Mouse (Mus musculus) forebrain, postnatal 0 days (tissue): ENCODE data around the gene Trib2. TPM values are rescaled to one million over a fixed set of nuclear protein-coding genes. Genes with fewer than 3 reads are reported as not detected.

Experiments used
- ATAC-seq: fragments of 200-750 bp; cut with Nextera tagmentation; 2 replicates; pipeline ENCODE4 v1.8.0; 2017; ENCODE audit warnings: mild to moderate bottlenecking, moderate library complexity
- DNase-seq: peaks from one replicate; pipeline ENCODE4 v3.0.0-alpha.2; 2015
- H3K27ac ChIP-seq: fragments of 300-500 bp; sonication (generic); 2 replicates; pipeline ENCODE4 v1.5.1; 2014; ENCODE audit warnings: low read depth, mild to moderate bottlenecking, antibody characterized with exemption, low read length, moderate library complexity, mixed read lengths
- H3K27me3 ChIP-seq: fragments of 300-500 bp; sonication (generic); 2 replicates; pipeline ENCODE4 v1.6.1; 2014; ENCODE audit warnings: mild to moderate bottlenecking, low read length, mixed read lengths; ENCODE audit not compliant: insufficient read depth
- H3K36me3 ChIP-seq: fragments of 300-500 bp; sonication (generic); 2 replicates; pipeline ENCODE4 v1.6.1; 2014; ENCODE audit warnings: mild to moderate bottlenecking, moderate library complexity; ENCODE audit not compliant: insufficient read depth
- H3K4me1 ChIP-seq: fragments of 300-500 bp; sonication (generic); 2 replicates; pipeline ENCODE4 v1.6.1; 2014; ENCODE audit warnings: antibody characterized with exemption; ENCODE audit not compliant: insufficient read depth
- H3K4me2 ChIP-seq: fragments of 300-500 bp; sonication (generic); 2 replicates; pipeline ENCODE4 v1.6.1; 2014; ENCODE audit warnings: low read depth, mild to moderate bottlenecking, moderate library complexity
- H3K4me3 ChIP-seq: fragments of 300-500 bp; sonication (generic); 2 replicates; pipeline ENCODE4 v1.5.1; 2014; ENCODE audit warnings: low read depth, low read length, mixed read lengths
- H3K9ac ChIP-seq: fragments of 300-500 bp; sonication (generic); 2 replicates; pipeline ENCODE4 v1.6.1; 2014; ENCODE audit warnings: mild to moderate bottlenecking
- H3K9me3 ChIP-seq: fragments of 300-500 bp; sonication (generic); 2 replicates; pipeline ENCODE4 v1.6.1; 2016; ENCODE audit warnings: low read length
- CTCF ChIP-seq: sonication (generic); IDR thresholded peaks from 2 replicates; pipeline ENCODE4 v1.5.1; 2016; ENCODE audit warnings: antibody characterized with exemption, control low read depth, low read depth
- WGBS: fragments of 180-500 bp; shearing (Covaris S2); extraction: QIAGEN DNeasy Blood & Tissue Kit; methylation state at CpG from one replicate; pipeline ENCODE4 v1.1.7; 2014; 5-methylcytosine and 5-hydroxymethylcytosine counted together
- polyA plus RNA-seq: library from polyadenylated mRNA; unstranded; fragments of >200 nt; fragmentation: Nextera tagmentation; extraction: Ambion mirVana; gene quantifications from 2 replicates; pipeline ENCODE4 v1.2.1, GENCODE M21; 2015
- total RNA-seq: library from RNA; depleted of rRNA; stranded (reverse); fragments of >200 nt; gene quantifications from 2 replicates; pipeline ENCODE4 v1.2.3, GENCODE M21; 2014; rRNA removed

Trib2 gene
- 114 and 152 TPM in 2 replicates for total RNA-seq
- polyA plus RNA-seq, result 59.0 and 82.3 TPM in 2 replicates

DNA sequence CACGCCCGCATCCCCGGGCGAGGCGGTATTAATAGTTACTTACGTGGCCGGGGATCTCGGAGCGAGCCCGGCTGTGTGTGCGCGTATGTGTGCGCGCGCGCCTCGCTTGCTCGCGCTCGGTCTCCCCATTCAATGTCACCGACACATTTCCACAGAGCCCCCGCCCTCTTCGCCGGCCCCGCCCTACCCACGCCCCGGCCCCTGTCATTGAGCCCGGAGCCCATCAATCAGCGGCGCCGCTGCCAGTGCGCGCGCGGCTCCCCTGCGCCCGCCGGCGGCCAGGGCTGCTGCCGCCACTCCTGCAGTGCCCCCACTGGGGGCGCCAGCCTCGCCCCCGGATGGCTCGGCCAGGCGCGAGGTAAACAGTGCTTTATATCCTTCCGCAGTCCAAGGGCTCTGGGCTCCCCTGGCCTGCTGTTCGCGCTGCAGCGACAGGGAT is at the start of gene Trib2:
Gene Trib2 (minus strand): TSS at position 183 of the 439 bp plus-strand sequence.
- Histone ChIP-seq H3K4me1 (no peaks in the 10 kb centered on the region), H3K27ac (peak within 1 kb of the TSS; percentile 93), H3K9me3 (no peaks in the 10 kb centered on the region), H3K9ac (peak within 1 kb of the TSS; percentile 91), H3K4me2 (peak within 1 kb of the TSS; percentile 73), H3K36me3 (no peaks in the 10 kb centered on the region), H3K27me3 (no peaks in the 10 kb centered on the region), H3K4me3 (peak within 1 kb of the TSS; percentile 93)
- ATAC-seq, result peak; percentile 91
- 1% methylated on average over 49 of the region's 50 CpGs for WGBS
- DNase-seq, result peak; percentile 94
- peak; percentile 69 for TF ChIP-seq CTCF

DNA sequence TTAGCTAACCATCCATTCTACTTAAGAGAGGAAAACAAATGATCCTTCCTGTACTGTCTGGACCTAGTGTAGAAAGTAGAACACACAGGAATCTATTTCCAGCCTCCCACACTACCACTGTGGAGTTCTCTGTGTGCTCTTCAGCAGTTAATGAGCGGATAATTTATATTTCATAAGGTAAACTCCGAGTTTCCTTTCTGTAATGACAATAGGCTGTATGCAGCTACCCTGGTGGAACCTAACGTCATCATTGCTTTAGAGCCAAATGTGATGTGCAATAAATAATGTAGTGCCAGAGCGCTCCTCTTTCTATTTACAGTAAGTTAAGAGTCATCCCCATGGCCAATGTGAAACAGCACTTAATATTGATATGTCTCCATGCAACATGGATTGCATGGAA is 41.3 kb upstream of the Trib2 start:
- Histone ChIP-seq H3K9me3 (no peaks in the 10 kb centered on the region), H3K4me3 (no peak overlapping the region), H3K36me3 (no peaks in the 10 kb centered on the region), H3K27ac (no peak overlapping the region), H3K9ac (no peak overlapping the region), H3K4me2 (no peak overlapping the region), H3K4me1 (no peaks in the 10 kb centered on the region), H3K27me3 (no peaks in the 10 kb centered on the region)
- WGBS, result 92% methylated on average over 4 of the region's 4 CpGs
- no peak for TF ChIP-seq CTCF
- no peak for ATAC-seq
- no peak for DNase-seq

DNA sequence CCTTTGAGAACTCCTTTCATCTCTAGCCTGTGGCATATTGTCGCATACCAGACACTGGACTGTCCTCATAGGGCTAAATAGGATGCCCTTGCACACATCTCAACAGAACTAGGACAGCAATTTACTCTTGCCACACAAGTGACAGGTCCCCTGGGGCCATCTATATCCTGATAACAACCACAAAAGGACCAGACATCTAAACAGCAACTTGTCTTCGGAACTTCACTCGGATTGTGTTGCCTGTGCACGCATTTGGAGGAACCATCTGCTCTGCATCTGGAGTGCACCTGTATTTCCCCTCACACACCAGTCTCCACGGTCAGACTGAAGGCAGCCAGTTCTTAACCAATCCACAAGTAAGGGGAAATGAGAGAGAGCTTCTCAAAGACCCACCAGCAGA is 39.2 kb upstream of the Trib2 start:
- WGBS, result 91% methylated on average over 5 of the region's 5 CpGs
- no peak for DNase-seq
- Histone ChIP-seq H3K4me1 (no peaks in the 10 kb centered on the region), H3K27me3 (no peaks in the 10 kb centered on the region), H3K4me2 (no peak overlapping the region), H3K27ac (no peak overlapping the region), H3K4me3 (no peak overlapping the region), H3K36me3 (no peaks in the 10 kb centered on the region), H3K9ac (no peak overlapping the region), H3K9me3 (no peaks in the 10 kb centered on the region)
- ATAC-seq, result no peak
- TF ChIP-seq CTCF, result no peak

DNA sequence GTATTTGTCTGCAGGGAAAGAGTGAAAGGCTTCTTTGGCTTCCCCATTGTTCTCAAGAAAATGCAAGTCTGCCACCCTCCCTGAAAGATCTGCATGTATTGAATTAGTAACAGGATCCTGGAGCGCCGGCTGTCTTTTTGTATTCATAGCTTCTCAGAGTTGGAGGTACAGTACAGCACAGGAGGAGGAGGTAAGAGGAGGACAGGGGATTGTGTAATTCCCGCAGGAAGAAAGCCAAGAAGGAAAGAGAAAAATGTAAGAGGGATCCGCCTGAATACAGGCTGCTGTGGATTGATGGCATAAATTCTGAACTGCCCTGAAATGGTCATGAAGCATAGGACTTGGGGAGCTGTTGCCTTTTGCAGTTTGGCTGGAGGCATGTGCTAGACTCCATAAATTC is 36.1 kb upstream of the Trib2 start:
- DNase-seq, result no peak
- no peaks in the 10 kb centered on the region for H3K9me3 ChIP-seq
- WGBS, result 24% methylated on average over 4 of the region's 4 CpGs
- no peaks in the 10 kb centered on the region for H3K27me3 ChIP-seq
- H3K27ac ChIP-seq, result no peak overlapping the region
- H3K4me3 ChIP-seq, result no peak overlapping the region
- no peaks in the 10 kb centered on the region for H3K4me1 ChIP-seq
- no peak overlapping the region for H3K4me2 ChIP-seq
- H3K9ac ChIP-seq, result no peak overlapping the region
- ATAC-seq, result no peak
- no peak for TF ChIP-seq CTCF
- H3K36me3 ChIP-seq, result no peaks in the 10 kb centered on the region

DNA sequence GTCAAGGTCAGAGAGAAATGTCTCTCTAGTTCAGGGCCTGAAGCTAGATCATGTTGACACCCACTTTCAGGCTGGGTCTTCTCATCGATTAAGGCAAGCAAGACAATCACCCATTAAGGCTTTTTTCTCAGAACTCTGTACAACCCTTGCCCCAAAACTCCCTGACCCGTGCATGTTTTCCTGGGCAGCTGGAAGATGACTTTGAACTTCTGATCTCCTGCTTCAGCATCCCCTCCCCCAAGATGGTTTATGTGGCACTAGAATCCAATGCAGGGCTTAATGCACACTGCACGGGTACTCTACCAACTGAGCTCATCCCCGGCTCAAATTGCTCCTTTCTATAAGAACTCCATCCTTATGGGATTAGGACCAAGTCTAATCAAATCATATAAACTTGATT is 35.3 kb upstream of the Trib2 start:
- ATAC-seq (no peak), DNase-seq (no peak)
- TF ChIP-seq CTCF, result no peak
- H3K9me3 ChIP-seq, result no peaks in the 10 kb centered on the region
- no peaks in the 10 kb centered on the region for H3K36me3 ChIP-seq
- 82% methylated on average over 4 of the region's 4 CpGs for WGBS
- no peaks in the 10 kb centered on the region for H3K4me1 ChIP-seq
- no peak overlapping the region for H3K4me3 ChIP-seq
- H3K27me3 ChIP-seq, result no peaks in the 10 kb centered on the region
- H3K9ac ChIP-seq, result no peak overlapping the region
- H3K27ac ChIP-seq, result no peak overlapping the region
- H3K4me2 ChIP-seq, result no peak overlapping the region

DNA sequence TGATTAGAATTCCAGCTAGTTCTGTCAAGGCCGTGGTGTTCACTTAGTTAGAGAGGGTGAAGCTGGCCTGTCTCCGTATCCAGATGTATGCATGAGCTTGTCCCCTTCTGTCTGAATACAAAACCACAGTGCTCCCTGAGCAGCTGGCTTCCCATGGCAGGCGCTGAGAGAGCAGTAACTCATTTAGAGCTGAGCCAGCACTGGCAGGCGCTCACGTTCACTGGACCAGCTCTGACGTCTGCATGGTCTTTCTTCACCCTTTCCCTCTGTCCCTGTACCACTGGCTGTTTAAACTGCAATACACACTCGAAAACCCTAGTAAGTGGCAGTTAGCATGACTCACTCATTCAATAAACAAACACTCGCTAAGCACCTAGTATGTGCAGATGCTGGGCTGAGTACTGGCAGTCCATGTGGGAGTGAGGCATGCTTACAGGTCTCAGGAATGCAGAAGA is 33.7 kb upstream of the Trib2 start:
- 58% methylated on average over 8 of the region's 8 CpGs for WGBS
- peak; percentile 45 for ATAC-seq
- H3K36me3 ChIP-seq, result no peaks in the 10 kb centered on the region
- no peak overlapping the region for H3K9ac ChIP-seq
- H3K4me2 ChIP-seq, result no peak overlapping the region
- H3K27me3 ChIP-seq, result no peaks in the 10 kb centered on the region
- DNase-seq, result no peak
- H3K4me1 ChIP-seq, result no peaks in the 10 kb centered on the region
- no peaks in the 10 kb centered on the region for H3K9me3 ChIP-seq
- no peak overlapping the region for H3K4me3 ChIP-seq
- H3K27ac ChIP-seq, result no peak overlapping the region
- no peak for TF ChIP-seq CTCF

DNA sequence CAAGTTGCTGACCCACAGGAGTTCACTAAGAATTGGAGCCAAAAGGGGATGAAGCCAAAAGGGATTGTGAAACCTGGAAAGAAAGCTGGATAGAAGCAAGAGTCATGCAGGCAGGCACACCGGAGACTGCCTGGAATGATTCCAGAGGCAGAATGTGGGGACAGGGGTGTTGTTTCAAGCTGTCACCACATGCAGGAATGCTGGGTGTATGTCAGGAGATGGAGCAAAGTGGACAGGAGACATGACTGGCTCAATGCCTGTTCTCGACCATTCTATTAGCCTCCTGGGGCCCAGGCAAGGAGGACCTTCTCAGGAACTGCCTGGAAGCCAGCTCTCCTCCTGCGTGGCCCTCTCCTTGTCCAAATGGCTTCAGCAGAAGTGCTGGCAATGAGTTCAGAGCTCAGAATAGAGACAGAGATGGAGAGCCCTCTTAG is 33.2 kb upstream of the Trib2 start:
- Histone ChIP-seq H3K36me3 (no peaks in the 10 kb centered on the region), H3K4me3 (no peak overlapping the region), H3K4me1 (no peaks in the 10 kb centered on the region), H3K27ac (no peak overlapping the region), H3K9ac (no peak overlapping the region), H3K27me3 (no peaks in the 10 kb centered on the region), H3K9me3 (no peaks in the 10 kb centered on the region), H3K4me2 (no peak overlapping the region)
- TF ChIP-seq CTCF, result no peak
- WGBS, result 44% methylated on average over 3 of the region's 3 CpGs
- ATAC-seq (no peak), DNase-seq (no peak)

DNA sequence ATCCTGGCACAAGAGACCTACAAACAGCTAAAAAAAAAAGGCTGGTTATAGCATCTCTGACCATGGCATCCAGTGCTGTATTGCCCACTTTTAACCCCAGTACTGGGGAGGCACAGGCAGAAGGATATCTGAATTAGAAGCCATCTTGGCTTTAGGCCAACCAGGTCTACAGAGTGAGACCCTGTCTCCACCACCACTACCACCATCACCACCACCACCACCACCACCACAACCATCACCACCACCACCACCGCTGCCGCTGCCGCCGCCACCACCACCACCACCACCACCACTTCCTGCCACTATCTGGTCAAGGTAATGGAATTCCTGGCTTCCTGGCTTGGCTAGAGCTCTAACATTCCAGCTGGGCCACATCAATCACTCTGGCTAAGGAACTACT is 31.7 kb upstream of the Trib2 start:
- Histone ChIP-seq H3K4me3 (no peak overlapping the region), H3K4me1 (no peaks in the 10 kb centered on the region), H3K9ac (no peak overlapping the region), H3K27me3 (no peaks in the 10 kb centered on the region), H3K27ac (no peak overlapping the region), H3K4me2 (no peak overlapping the region), H3K36me3 (no peaks in the 10 kb centered on the region), H3K9me3 (no peaks in the 10 kb centered on the region)
- DNase-seq (no peak), ATAC-seq (no peak)
- no peak for TF ChIP-seq CTCF
- 97% methylated on average over 4 of the region's 4 CpGs for WGBS
